Mouse (Mus musculus) layer of hippocampus, adult 2 months (tissue): ENCODE measurements around the gene Pspc1. TPM values are rescaled to one million over a fixed set of nuclear protein-coding genes. Genes with fewer than 3 reads are reported as not detected.

ENCODE experiments used
- DNase-seq, 2 experiments: peaks; one replicate each; pipeline ENCODE4 v3.0.0; 2022; ENCODE audit warnings: low spot score in 2 of 2
- H3K27ac ChIP-seq: fragments of 200-600 bp; 2 replicates; pipeline ENCODE4 v1.8.1; 2022
- H3K4me3 ChIP-seq: fragments of 200-600 bp; 2 replicates; pipeline ENCODE4 v1.8.1; 2022; ENCODE audit warnings: mild to moderate bottlenecking
- CTCF ChIP-seq: fragments of 200-600 bp; conservative IDR thresholded peaks from 2 replicates; pipeline ENCODE4 v1.8.1; 2022; ENCODE audit warnings: antibody characterized with exemption, mild to moderate bottlenecking, moderate library complexity
- total RNA-seq, 2 experiments: library from RNA; stranded (reverse); gene quantifications; 2 replicates each; pipeline ENCODE4 v1.2.3; 2021

Gene Pspc1
- total RNA-seq, 2 experiments from 2014 or later = 59.5 to 70.8 TPM

GRCm38 (mm10) chr14:56685426-56685825 is 92.7 kb downstream of the Pspc1 start:
- no peak overlapping the region for H3K4me3 ChIP-seq
- DNase-seq = no peak
- no peak overlapping the region for H3K27ac ChIP-seq
- TF ChIP-seq CTCF = no peak

Other genes with a start within 250 kb of the Pspc1 start
- gene Cenpj, start 202.9 kb downstream of the Pspc1 start, total RNA-seq = 1 to 10 TPM; 3.5 to 3.6 TPM
- 1 to 10 TPM; 4.3 to 5.0 TPM for gene Parp4, start 202.7 kb downstream of the Pspc1 start, total RNA-seq
- gene Mphosph8, start 110.1 kb downstream of the Pspc1 start, total RNA-seq = 10 to 100 TPM; 52.2 to 54.6 TPM
- 10 to 100 TPM; 28.0 to 32.2 TPM for gene Zmym5, start 33.4 kb upstream of the Pspc1 start, total RNA-seq
- gene Zmym2, start 108.3 kb upstream of the Pspc1 start, total RNA-seq = 100 to 1,000 TPM in 1 of 2 experiments, 10 to 100 TPM in 1; 93.1 to 103 TPM